Mouse (Mus musculus) liver, adult 2 months (tissue): ENCODE measurements around the gene Exoc8. TPM values are rescaled to one million over a fixed set of nuclear protein-coding genes. Genes with fewer than 3 reads are reported as not detected.

Experiments used
- DNase-seq: peaks from one replicate; pipeline ENCODE4 v3.0.0-alpha.2; 2011; ENCODE audit warnings: low read depth, low spot score; ENCODE audit errors: extremely low read depth
- H3K27ac ChIP-seq: fragments of 200-500 bp; replicated peaks from 2 replicates; pipeline ENCODE4 v1.5.1; 2012; ENCODE audit warnings: low read depth, mild to moderate bottlenecking, control low read depth, inconsistent platforms, low read length; ENCODE audit not compliant: insufficient read depth
- H3K27me3 ChIP-seq: fragments of 200-500 bp; 2 replicates; pipeline ENCODE4 v1.6.1; 2012; ENCODE audit warnings: mild to moderate bottlenecking, moderate library complexity, low read length, inconsistent platforms; ENCODE audit not compliant: control insufficient read depth, insufficient read depth
- H3K36me3 ChIP-seq: fragments of 200-500 bp; 2 replicates; pipeline ENCODE4 v1.6.1; 2012; ENCODE audit warnings: low read length, inconsistent platforms; ENCODE audit not compliant: control insufficient read depth, insufficient read depth
- H3K4me1 ChIP-seq: fragments of 200-500 bp; 2 replicates; pipeline ENCODE4 v1.6.1; 2011; ENCODE audit warnings: low read length; ENCODE audit not compliant: control insufficient read depth, insufficient read depth
- H3K4me3 ChIP-seq: fragments of 200-500 bp; 2 replicates; pipeline ENCODE4 v1.5.1; 2011; ENCODE audit warnings: low read depth, mild to moderate bottlenecking, control low read depth, low read length, moderate library complexity; ENCODE audit not compliant: insufficient read depth
- H3K79me2 ChIP-seq: fragments of 200-500 bp; 2 replicates; pipeline ENCODE4 v1.6.1; 2012; ENCODE audit warnings: inconsistent platforms, mild to moderate bottlenecking, low read length, moderate library complexity; ENCODE audit not compliant: control insufficient read depth, insufficient read depth
- H3K9ac ChIP-seq: fragments of 200-500 bp; 2 replicates; pipeline ENCODE4 v1.6.1; 2012; ENCODE audit warnings: low read depth, mild to moderate bottlenecking, control low read depth, inconsistent platforms, low read length
- CTCF ChIP-seq: fragments of 200-500 bp; IDR thresholded peaks from 2 replicates; pipeline ENCODE4 v1.5.1; 2011; ENCODE audit warnings: low read depth, low read length, control low read depth
- POLR2A ChIP-seq: fragments of 200-500 bp; IDR thresholded peaks from 2 replicates; pipeline ENCODE4 v1.6.1; 2011; ENCODE audit warnings: low read length, control low read depth; ENCODE audit not compliant: insufficient read depth; ENCODE audit errors: extremely low read depth
- WGBS: fragments of 180-500 bp; shearing (Covaris S2); methylation state at CpG from one replicate; pipeline ENCODE4 v1.1.7; 2018; 5-methylcytosine and 5-hydroxymethylcytosine counted together
- polyA plus RNA-seq: library from polyadenylated mRNA; depleted of rRNA; stranded (reverse); fragments of >200 nt; gene quantifications from 2 replicates; pipeline ENCODE4 v1.2.3, GENCODE M21; 2012
- total RNA-seq: library from RNA; depleted of rRNA; stranded (reverse); fragments of >200 nt; gene quantifications from 2 replicates; pipeline ENCODE4 v1.2.3, GENCODE M21; 2014

Exoc8 gene
- total and polyA plus RNA-seq, 2 experiments: 4.3 to 7.0 TPM

GRCm38 (mm10) chr8:124878946-124879526 is 18.5 kb downstream of the Exoc8 start:
- DNase-seq: no peak
- Histone ChIP-seq H3K4me1 (no peaks in the 10 kb centered on the region), H3K4me3 (no peak overlapping the region), H3K36me3 (peaks cover 54% of the 10 kb centered on the region; the same call in 1 of the 2 replicates), H3K27ac (no peak overlapping the region), H3K79me2 (peaks cover 2% of the 10 kb centered on the region; the same call in 1 of the 2 replicates), H3K27me3 (no peaks in the 10 kb centered on the region), H3K9ac (no peak overlapping the region)
- TF ChIP-seq CTCF (no peak), POLR2A (no peak)
- WGBS: 79% methylated on average over 10 of the region's 10 CpGs

- DNase-seq: no peak
- Histone ChIP-seq H3K9ac (no peak overlapping the region), H3K27ac (no peak overlapping the region), H3K4me1 (no peaks in the 10 kb centered on the region), H3K36me3 (peaks cover 52% of the 10 kb centered on the region; the same call in 1 of the 2 replicates), H3K4me3 (no peak overlapping the region), H3K27me3 (no peaks in the 10 kb centered on the region), H3K79me2 (peaks cover 3% of the 10 kb centered on the region; the same call in 1 of the 2 replicates)
- WGBS: 93% methylated on average over 5 of the region's 5 CpGs
- TF ChIP-seq POLR2A (no peak), CTCF (no peak)
Observed at GRCm38 (mm10) chr8:124878141-124878540, 19.4 kb downstream of the Exoc8 start.

GRCm38 (mm10) chr8:124872690-124873089 is 24.8 kb downstream of the Exoc8 start:
- H3K27me3 ChIP-seq: no peaks in the 10 kb centered on the region
- WGBS: 74% methylated on average over 5 of the region's 5 CpGs
- H3K4me3 ChIP-seq: no peak overlapping the region
- H3K9ac ChIP-seq: no peak overlapping the region
- H3K4me1 ChIP-seq: no peaks in the 10 kb centered on the region
- H3K27ac ChIP-seq: no peak overlapping the region
- no peak for DNase-seq
- H3K36me3 ChIP-seq: peaks cover 31% of the 10 kb centered on the region; the same call in 1 of the 2 replicates
- TF ChIP-seq POLR2A (no peak), CTCF (no peak)
- peaks cover 15% of the 10 kb centered on the region for H3K79me2 ChIP-seq

GRCm38 (mm10) chr8:124872081-124872480 is 25.4 kb downstream of the Exoc8 start:
- TF ChIP-seq CTCF: no peak
- no peak for TF ChIP-seq POLR2A
- Histone ChIP-seq H3K79me2 (peaks cover 21% of the 10 kb centered on the region), H3K4me1 (no peaks in the 10 kb centered on the region), H3K9ac (no peak overlapping the region), H3K27ac (no peak overlapping the region), H3K36me3 (peaks cover 28% of the 10 kb centered on the region; the same call in 1 of the 2 replicates), H3K4me3 (no peak overlapping the region), H3K27me3 (no peaks in the 10 kb centered on the region)
- 97% methylated on average over 7 of the region's 7 CpGs for WGBS
- no peak for DNase-seq

GRCm38 (mm10) chr8:124871474-124871873 is 26.0 kb downstream of the Exoc8 start:
- TF ChIP-seq POLR2A: no peak
- no peak for TF ChIP-seq CTCF
- DNase-seq: no peak
- Histone ChIP-seq H3K27me3 (no peaks in the 10 kb centered on the region), H3K9ac (no peak overlapping the region), H3K79me2 (peaks cover 22% of the 10 kb centered on the region), H3K4me1 (no peaks in the 10 kb centered on the region), H3K27ac (no peak overlapping the region), H3K4me3 (no peak overlapping the region), H3K36me3 (peaks cover 24% of the 10 kb centered on the region; the same call in 1 of the 2 replicates)
- 85% methylated on average over 7 of the region's 7 CpGs for WGBS

GRCm38 (mm10) chr8:124869708-124870107 is 27.8 kb downstream of the Exoc8 start:
- no peak overlapping the region for H3K4me3 ChIP-seq
- no peaks in the 10 kb centered on the region for H3K4me1 ChIP-seq
- no peak overlapping the region for H3K27ac ChIP-seq
- peaks cover 36% of the 10 kb centered on the region for H3K79me2 ChIP-seq
- no peak for DNase-seq
- peaks cover 15% of the 10 kb centered on the region; the same call in 1 of the 2 replicates for H3K36me3 ChIP-seq
- H3K27me3 ChIP-seq: no peaks in the 10 kb centered on the region
- H3K9ac ChIP-seq: no peak overlapping the region
- 94% methylated on average over 6 of the region's 6 CpGs for WGBS
- TF ChIP-seq CTCF (no peak), POLR2A (no peak)
